Mouse (Mus musculus) adrenal gland, adult 8-10 months (tissue): ENCODE results near the gene Olfr474. TPM values are rescaled to one million over a fixed set of nuclear protein-coding genes. Genes with fewer than 3 reads are reported as not detected.
"Not testable (repeated sequence)": the region's sequence is repeated elsewhere in the genome, so short reads cannot be mapped to it uniquely, and the experiment has no call there.

Source experiments
- DNase-seq: peaks from one replicate; pipeline ENCODE4 v3.0.0; 2022
- total RNA-seq, 4 experiments: library from RNA; stranded (reverse); gene quantifications; 2 replicates each; pipeline ENCODE4 v1.2.4; 2022

Gene Olfr474
- not detected for total RNA-seq

- no peak for DNase-seq
These were observed at the start of gene Olfr474 for GRCm38 (mm10) chr7:107954343-107954742. Olfr474 (plus strand) TSS chr7:107954643.

GRCm38 (mm10) chr7:107930146-107930545 is 24.3 kb upstream of the Olfr474 start, which contains the start of gene Olfr473:
Olfr473 (plus strand) TSS chr7:107930446.
- DNase-seq, result no peak

GRCm38 (mm10) chr7:107952539-107952938 is 1.9 kb upstream of the Olfr474 start:
- DNase-seq, result not testable (repeated sequence)

GRCm38 (mm10) chr7:107964503-107964902 is 10.1 kb downstream of the Olfr474 start, which contains the start of gene Olfr476:
Olfr476 (plus strand) TSS chr7:107964803.
- no peak for DNase-seq

- DNase-seq, result no peak
These were observed 31.9 kb downstream of the Olfr474 start, which contains the start of gene Olfr477 for GRCm38 (mm10) chr7:107986393-107986792. Olfr477 (plus strand) TSS chr7:107986693.

Other genes with a start within 250 kb of the Olfr474 start
- gene Cyb5r2, start 196.6 kb upstream of the Olfr474 start, total RNA-seq, result not detected
- gene Ovch2, start 153.4 kb upstream of the Olfr474 start, total RNA-seq, result not detected
- not detected for gene Olfr467, start 142.4 kb upstream of the Olfr474 start, total RNA-seq
- not detected for gene Olfr469, start 129.1 kb upstream of the Olfr474 start, total RNA-seq
- not detected for gene Olfr470, start 107.2 kb upstream of the Olfr474 start, total RNA-seq
- not detected for gene Olfr472, start 56.7 kb upstream of the Olfr474 start, total RNA-seq
- not detected for gene Olfr473, start 24.2 kb upstream of the Olfr474 start, total RNA-seq
- not detected for gene Olfr476, start 10.2 kb downstream of the Olfr474 start, total RNA-seq
- gene Olfr477, start 32.0 kb downstream of the Olfr474 start, total RNA-seq, result under 1 TPM in 1 of 4 experiments, not detected in 3; 0.12 TPM
- not detected for gene Olfr478, start 79.3 kb downstream of the Olfr474 start, total RNA-seq
- not detected for gene Olfr479, start 96.0 kb downstream of the Olfr474 start, total RNA-seq
- gene Olfr480, start 112.7 kb downstream of the Olfr474 start, total RNA-seq, result not detected
- gene Olfr481, start 125.2 kb downstream of the Olfr474 start, total RNA-seq, result not detected
- 1 to 10 TPM; 1.2 to 1.8 (median 1.7) TPM for gene Olfr482, start 142.9 kb downstream of the Olfr474 start, total RNA-seq
- not detected for gene Olfr483, start 146.2 kb downstream of the Olfr474 start, total RNA-seq
- not detected for gene Olfr484, start 172.8 kb downstream of the Olfr474 start, total RNA-seq
- not detected for gene Olfr485, start 205.2 kb downstream of the Olfr474 start, total RNA-seq
- not detected for gene Olfr486, start 218.1 kb downstream of the Olfr474 start, total RNA-seq